Mouse (Mus musculus) left cerebral cortex, postnatal 25 days (tissue): ENCODE data around the gene Phgr1. TPM values are rescaled to one million over a fixed set of nuclear protein-coding genes. Genes with fewer than 3 reads are reported as not detected.

Source experiments
- DNase-seq, 2 experiments: peaks; one replicate each; pipeline ENCODE4 v3.0.0; 2022; ENCODE audit warnings: low spot score in 2 of 2, mixed read lengths in 1 of 2
- intact Hi-C: fragments of 180-260 bp; cut with DNase I; formaldehyde crosslinking; loops from one replicate; pipeline ENCODE4 v1.15.1; 2025
- total RNA-seq, 2 experiments: library from RNA; stranded (reverse); gene quantifications; 2 replicates each; pipeline ENCODE4 v1.2.3; 2021

Gene Phgr1
- total RNA-seq, 2 experiments from 2014 or later, result not detected

DNA sequence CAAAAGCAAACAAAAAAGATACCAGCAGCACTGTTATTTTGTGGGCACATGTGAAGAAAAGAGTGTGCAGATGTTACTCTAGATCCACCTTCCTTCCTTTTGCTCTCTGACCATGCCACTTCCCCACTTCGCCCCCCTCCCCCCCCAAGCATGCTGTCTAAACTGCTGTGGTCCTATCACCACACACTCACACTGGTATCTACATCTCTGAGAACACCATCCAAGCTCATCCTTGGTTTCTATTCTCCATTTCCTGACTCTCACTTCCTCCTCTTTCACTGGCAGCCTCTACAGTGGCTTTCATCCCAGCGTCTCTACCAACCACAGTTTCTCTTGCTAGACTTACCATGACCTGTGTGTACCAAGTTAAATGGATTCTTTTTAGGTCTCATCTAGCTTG is 31.9 kb downstream of the Phgr1 start:
- intact Hi-C loops, result no loop called here
- DNase-seq, result no peak

DNA sequence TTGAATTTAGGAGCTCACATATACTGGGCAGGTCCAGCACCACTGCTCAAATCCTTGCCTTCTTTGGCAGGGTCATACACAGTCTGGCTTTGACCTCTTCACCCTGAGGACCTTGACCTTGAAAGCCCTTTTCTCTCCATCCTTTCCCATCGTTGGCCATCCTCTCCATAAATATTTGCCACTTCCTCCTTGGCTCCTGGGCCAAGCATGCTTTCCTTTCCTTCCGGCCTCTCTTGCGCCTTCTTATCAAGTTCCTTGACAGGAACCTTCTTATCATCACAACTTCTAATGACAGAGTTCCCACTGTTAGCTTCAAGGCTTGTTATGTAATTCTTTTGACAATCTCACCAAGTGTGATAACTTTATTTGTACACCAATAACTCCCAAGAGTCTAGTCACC is 32.6 kb downstream of the Phgr1 start:
- DNase-seq, result no peak
- intact Hi-C loops, result no loop called here

DNA sequence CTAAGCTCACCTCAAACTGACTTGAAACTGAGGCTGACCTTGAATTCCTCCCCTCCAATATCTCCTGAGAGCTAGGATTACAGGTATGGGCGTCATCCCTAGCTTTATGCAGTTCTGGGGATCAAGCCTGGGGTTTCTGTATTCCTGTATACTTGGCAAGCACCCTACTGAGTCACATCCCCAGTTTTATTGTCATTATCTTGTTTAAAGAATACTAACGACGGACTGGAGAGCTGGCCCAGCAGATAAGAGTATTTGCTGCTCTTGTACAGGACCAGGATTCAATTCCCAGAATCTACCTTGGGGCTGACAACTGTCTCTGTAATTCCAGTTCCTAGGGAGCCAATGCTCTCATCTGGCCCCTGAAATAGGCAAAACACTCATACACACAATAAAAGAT is 33.2 kb downstream of the Phgr1 start:
- intact Hi-C loops, result no loop called here

DNA sequence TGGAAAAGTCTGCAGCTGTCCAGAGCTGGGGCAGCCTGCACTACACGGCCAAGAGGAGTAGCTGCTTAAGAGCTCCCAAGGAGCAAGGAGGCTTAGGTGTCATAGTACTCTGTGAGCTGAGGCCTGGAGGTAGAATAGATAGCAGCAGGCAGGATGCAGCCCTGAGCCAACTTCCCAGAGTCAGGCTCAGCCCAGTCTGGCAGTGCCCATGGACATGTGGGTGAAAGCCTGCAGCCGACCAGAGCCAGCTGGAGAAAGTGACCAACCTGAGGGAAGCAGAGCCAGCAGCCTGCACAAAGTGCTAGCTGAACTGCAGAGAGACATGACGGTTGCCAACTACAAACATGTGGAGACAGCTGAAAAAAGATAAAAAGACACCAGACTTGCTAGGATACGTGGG is 34.3 kb downstream of the Phgr1 start:
- intact Hi-C loops, result no loop called here

More for the DNA sequence above, 33.2 kb downstream of the Phgr1 start:
- DNase-seq, result no peak

DNA sequence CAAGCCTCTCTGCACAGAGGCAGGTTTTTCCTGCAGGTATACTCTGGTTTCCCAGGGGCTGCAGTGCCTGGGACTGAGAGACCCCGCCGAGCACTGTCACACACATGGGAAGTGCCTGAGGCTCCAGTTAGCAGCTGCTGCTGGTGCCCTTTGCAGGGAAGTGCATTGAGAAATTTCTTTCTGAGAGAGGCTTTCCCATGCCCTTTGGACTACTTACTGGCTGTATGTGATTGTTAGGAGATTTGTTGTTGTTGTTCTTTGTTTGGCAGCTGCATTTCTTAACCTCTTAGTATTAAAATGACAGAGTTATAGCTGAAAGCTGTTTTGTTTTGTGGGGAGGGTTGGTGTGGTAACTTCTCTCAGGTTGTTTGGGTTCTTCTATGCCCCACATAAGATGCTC is 38.3 kb downstream of the Phgr1 start:
- DNase-seq, result no peak
- intact Hi-C loops, result loop anchor here (5.0 kb wide), 1 partner anchor 51 kb away; the partner anchor contains the start of gene Ivd

More for the DNA sequence above, 34.3 kb downstream of the Phgr1 start:
- DNase-seq, result peak in 1 of 2 experiments; percentile 51

DNA sequence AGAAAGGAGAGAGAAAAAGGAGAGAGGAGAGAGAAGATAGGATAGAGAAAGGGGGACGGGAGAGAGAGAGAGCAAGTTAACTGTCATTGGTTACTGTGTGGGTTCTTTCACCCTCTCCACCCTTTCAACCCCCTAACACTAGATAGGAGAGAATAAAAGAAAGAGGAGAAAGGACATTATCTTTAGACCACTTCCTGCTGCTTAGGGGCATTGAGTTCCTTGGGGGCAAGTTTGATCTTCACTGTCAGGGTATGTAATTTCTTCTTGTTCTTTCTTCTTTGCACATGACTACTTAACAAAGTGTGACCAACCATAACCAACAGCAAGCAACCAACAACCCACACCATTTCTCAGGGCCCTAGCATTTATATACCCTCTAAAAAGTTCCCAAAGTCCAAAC is 40.2 kb downstream of the Phgr1 start:
- intact Hi-C loops, result loop anchor here (5.0 kb wide), 1 partner anchor 50 kb away; the partner anchor contains the start of gene Ivd
- no peak for DNase-seq

DNA sequence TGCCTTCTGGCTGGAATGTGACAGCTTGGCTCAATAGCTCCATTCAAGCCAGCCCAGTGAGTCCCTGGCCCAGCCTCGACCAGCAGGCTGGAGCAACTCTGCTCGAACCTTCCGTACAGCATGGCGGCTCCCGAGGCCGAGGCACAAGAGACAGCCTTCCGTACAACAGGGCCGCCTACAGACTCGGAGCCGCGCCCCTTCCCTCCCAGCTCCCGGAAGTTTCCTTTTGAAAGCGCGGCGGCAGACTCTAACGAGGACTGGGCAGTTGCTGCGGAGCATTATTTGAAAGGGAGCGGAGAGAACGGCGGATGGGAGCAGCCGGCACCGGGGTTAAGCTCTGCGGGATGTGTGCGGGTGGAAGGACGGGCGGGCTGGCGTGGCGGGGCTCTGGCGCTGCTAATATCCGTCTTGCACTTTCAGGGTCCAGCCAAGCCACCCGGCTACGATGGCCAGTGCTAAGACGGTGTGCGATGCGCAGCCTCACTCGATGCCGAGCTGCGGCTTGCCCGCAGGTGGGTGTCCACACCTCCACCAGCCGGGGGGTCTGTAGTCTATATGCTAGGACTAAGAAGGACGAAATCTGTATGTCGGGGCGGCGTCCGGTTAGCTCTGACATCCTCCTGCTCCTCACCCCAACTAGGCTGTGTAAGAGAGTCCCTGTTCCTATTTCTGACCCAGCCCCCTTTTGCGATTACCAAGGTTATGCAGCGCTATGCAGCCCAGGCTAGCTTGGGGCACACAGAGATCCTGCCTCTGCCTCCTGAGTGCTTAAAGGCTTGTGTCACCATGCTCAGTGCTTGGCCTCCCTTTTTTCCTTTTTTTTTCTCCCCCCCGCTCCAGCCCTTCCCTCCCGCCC is 41.6 kb downstream of the Phgr1 start, which contains the start of gene Knstrn:
Gene Knstrn, plus strand, starts transcription at position 23 of the 856 bp plus-strand sequence.
- DNase-seq, result peak; percentile 83 to 85
- intact Hi-C loops, result loop anchor here (5.0 kb wide), 1 partner anchor 48 kb away; the partner anchor contains the start of gene Ivd

DNA sequence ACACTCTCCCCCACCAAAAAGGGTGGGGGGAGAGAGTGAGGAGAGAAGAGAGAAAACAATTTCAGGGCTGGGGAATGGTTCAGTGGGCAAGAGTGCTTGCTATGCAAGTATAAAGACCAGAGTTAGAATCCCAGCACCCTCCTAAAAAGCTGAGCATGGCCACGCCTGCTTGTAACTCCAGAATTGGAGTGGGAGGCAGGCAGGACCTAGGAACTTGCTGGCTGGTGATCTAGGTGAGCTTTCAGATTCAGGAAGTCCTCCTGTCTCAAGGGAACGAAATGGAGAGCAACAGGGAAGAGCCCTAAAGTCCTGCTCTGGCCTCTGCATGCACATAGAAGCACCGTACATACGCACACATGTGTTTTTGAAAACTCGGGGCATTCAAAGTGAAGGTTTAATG is 50.2 kb downstream of the Phgr1 start:
- intact Hi-C loops, result no loop called here
- no peak for DNase-seq

DNA sequence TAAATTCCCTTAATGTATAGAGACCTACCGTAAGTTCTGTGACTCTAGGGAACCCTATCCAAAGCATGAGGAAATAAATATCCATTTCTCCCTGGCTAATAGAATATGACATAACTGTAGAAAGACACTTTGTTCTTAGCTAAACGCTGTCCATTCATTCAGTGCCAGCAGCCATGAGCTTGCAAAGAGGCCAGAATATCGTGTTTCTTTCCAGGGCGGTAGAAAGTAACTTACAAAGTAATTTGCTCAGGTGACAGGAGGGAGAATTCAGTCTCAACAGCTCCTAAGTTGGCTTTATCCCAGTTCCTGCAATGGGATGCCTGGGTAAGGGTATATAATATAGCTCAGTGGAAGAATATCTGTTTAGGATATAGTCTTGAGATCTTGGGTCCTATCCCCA is 51.8 kb downstream of the Phgr1 start:
- intact Hi-C loops, result no loop called here
- DNase-seq, result no peak

Other genes starting within 250 kb of the Phgr1 start
- 1 to 10 TPM; 2.3 to 4.1 TPM for gene Bmf, start 223.1 kb upstream of the Phgr1 start, total RNA-seq
- gene Bub1b, start 174.6 kb upstream of the Phgr1 start, total RNA-seq, result 1 to 10 TPM; 1.1 to 1.2 TPM
- 100 to 1,000 TPM in 1 of 2 experiments, 10 to 100 TPM in 1; 92.1 to 103 TPM for gene Pak6, start 109.5 kb upstream of the Phgr1 start, total RNA-seq
- gene Ankrd63, start 68.8 kb upstream of the Phgr1 start, total RNA-seq, result 10 to 100 TPM; 22.4 to 34.4 TPM
- gene Plcb2, start 44.3 kb upstream of the Phgr1 start, total RNA-seq, result 1 to 10 TPM; 2.1 to 2.6 TPM
- 10 to 100 TPM; 38.3 to 39.7 TPM for gene Inafm2, start 27.0 kb upstream of the Phgr1 start, total RNA-seq
- 1 to 10 TPM; 3.7 to 3.8 TPM for gene Ccdc9b, start 10.1 kb upstream of the Phgr1 start, total RNA-seq
- gene Disp2, start 7.0 kb downstream of the Phgr1 start, total RNA-seq, result 100 to 1,000 TPM; 186 to 188 TPM
- gene Knstrn, start 41.2 kb downstream of the Phgr1 start, total RNA-seq, result 1 to 10 TPM in 1 of 2 experiments, under 1 TPM in 1; 0.94 to 2.2 TPM
- gene Ivd, start 89.2 kb downstream of the Phgr1 start, total RNA-seq, result 10 to 100 TPM; 57.3 to 70.7 TPM
- 10 to 100 TPM; 38.8 to 41.9 TPM for gene Bahd1, start 127.6 kb downstream of the Phgr1 start, total RNA-seq
- gene Chst14, start 153.7 kb downstream of the Phgr1 start, total RNA-seq, result 1 to 10 TPM; 2.3 to 2.5 TPM